Mouse (Mus musculus) monocyte, adult 5-6 weeks (primary cell): ENCODE data around the gene Klhdc4. TPM values are rescaled to one million over a fixed set of nuclear protein-coding genes. Genes with fewer than 3 reads are reported as not detected.

Source experiments
- ATAC-seq: fragments of 153-309, 156-312 bp; replicated peaks from 2 replicates; pipeline ENCODE4 v1.8.0; 2017; ENCODE audit warnings: mild to moderate bottlenecking; ENCODE audit not compliant: low TSS enrichment, insufficient number of reproducible peaks, severe bottlenecking, poor library complexity, low FRiP score
- total RNA-seq: library from RNA; stranded (forward); fragments of 200-1000, 200-491, 200-594 nt; gene quantifications from 3 replicates; pipeline ENCODE4 v1.2.3, GENCODE M21; 2017

Gene Klhdc4
- total RNA-seq, 1 experiment from 2014 or later = 53.1 TPM

GRCm38 (mm10) chr8:121850821-121851470 is 21.6 kb upstream of the Klhdc4 start:
- ATAC-seq = peak; percentile 88

- ATAC-seq = no peak
These were observed 21.1 kb upstream of the Klhdc4 start for GRCm38 (mm10) chr8:121850436-121850820.

- ATAC-seq = peak; percentile 57; the same call in 1 of the 2 replicates
These were observed 20.6 kb upstream of the Klhdc4 start for GRCm38 (mm10) chr8:121850018-121850417.

GRCm38 (mm10) chr8:121849303-121849702 is 19.9 kb upstream of the Klhdc4 start:
- ATAC-seq = no peak

- no peak for ATAC-seq
These were observed 19.1 kb upstream of the Klhdc4 start for GRCm38 (mm10) chr8:121848495-121848894.

GRCm38 (mm10) chr8:121847987-121848386 is 18.6 kb upstream of the Klhdc4 start:
- ATAC-seq = no peak

GRCm38 (mm10) chr8:121847261-121847822 is 18.0 kb upstream of the Klhdc4 start:
- ATAC-seq = peak; percentile 30; the same call in 1 of the 2 replicates

- no peak for ATAC-seq
These were observed 17.4 kb upstream of the Klhdc4 start for GRCm38 (mm10) chr8:121846815-121847214.

GRCm38 (mm10) chr8:121844765-121845164 is 15.4 kb upstream of the Klhdc4 start:
- ATAC-seq = no peak

GRCm38 (mm10) chr8:121843184-121843733 is 13.9 kb upstream of the Klhdc4 start:
- ATAC-seq = no peak

- ATAC-seq = no peak
These were observed 12.9 kb upstream of the Klhdc4 start for GRCm38 (mm10) chr8:121842064-121842955.

- ATAC-seq = peak; percentile 53; the same call in 1 of the 2 replicates
These were observed 11.9 kb upstream of the Klhdc4 start for GRCm38 (mm10) chr8:121841242-121841641.

GRCm38 (mm10) chr8:121832503-121832902 is 3.1 kb upstream of the Klhdc4 start:
- ATAC-seq = peak; percentile 60; the same call in 1 of the 2 replicates

GRCm38 (mm10) chr8:121832061-121832460 is 2.7 kb upstream of the Klhdc4 start:
- no peak for ATAC-seq

GRCm38 (mm10) chr8:121829777-121830362 is 501 bp upstream of the Klhdc4 start:
- peak; percentile 25; the same call in 1 of the 2 replicates for ATAC-seq

GRCm38 (mm10) chr8:121828376-121829023 is 869 bp downstream of the Klhdc4 start:
- ATAC-seq = no peak

- ATAC-seq = no peak
These were observed 1.6 kb downstream of the Klhdc4 start for GRCm38 (mm10) chr8:121827726-121828125.

GRCm38 (mm10) chr8:121821770-121822169 is 7.6 kb downstream of the Klhdc4 start:
- ATAC-seq = no peak
